Mouse (Mus musculus) intestine, postnatal 0 days (tissue): Measurements from ENCODE around the gene Zfp442. TPM values are rescaled to one million over a fixed set of nuclear protein-coding genes. Genes with fewer than 3 reads are reported as not detected.
"Not testable (repeated sequence)": the region's sequence is repeated elsewhere in the genome, so short reads cannot be mapped to it uniquely, and the experiment has no call there.

Experiments
- ATAC-seq: fragments of 200-750 bp; cut with Nextera tagmentation; 2 replicates; pipeline ENCODE4 v1.8.0; 2017; ENCODE audit warnings: mild to moderate bottlenecking, moderate TSS enrichment, moderate library complexity
- H3K27ac ChIP-seq: fragments of 300-500 bp; sonication (generic); 2 replicates; pipeline ENCODE4 v1.5.1; 2014; ENCODE audit warnings: mild to moderate bottlenecking, low read depth, low read length, moderate library complexity
- H3K27me3 ChIP-seq: fragments of 300-500 bp; sonication (generic); replicated peaks from 2 replicates; pipeline ENCODE4 v1.6.1; 2014; ENCODE audit warnings: low read length, mixed read lengths; ENCODE audit not compliant: control insufficient read depth, insufficient read depth
- H3K36me3 ChIP-seq: fragments of 300-500 bp; sonication (generic); 2 replicates; pipeline ENCODE4 v1.6.1; 2014; ENCODE audit warnings: mild to moderate bottlenecking, moderate library complexity; ENCODE audit not compliant: control insufficient read depth, insufficient read depth
- H3K4me1 ChIP-seq: fragments of 300-500 bp; sonication (generic); replicated peaks from 2 replicates; pipeline ENCODE4 v1.6.1; 2014; ENCODE audit warnings: antibody characterized with exemption, low read length, mixed read lengths; ENCODE audit not compliant: control insufficient read depth, insufficient read depth
- H3K4me2 ChIP-seq: fragments of 300-500 bp; sonication (generic); replicated peaks from 2 replicates; pipeline ENCODE4 v1.6.1; 2014; ENCODE audit warnings: low read depth, mild to moderate bottlenecking, moderate library complexity
- H3K4me3 ChIP-seq: fragments of 300-500 bp; sonication (generic); 2 replicates; pipeline ENCODE4 v1.5.1; 2014; ENCODE audit warnings: low read depth, low read length
- H3K9ac ChIP-seq: fragments of 300-500 bp; sonication (generic); 2 replicates; pipeline ENCODE4 v1.6.1; 2014; ENCODE audit warnings: mild to moderate bottlenecking, low read depth, low read length
- H3K9me3 ChIP-seq: fragments of 300-500 bp; sonication (generic); 2 replicates; pipeline ENCODE4 v1.6.1; 2016; ENCODE audit warnings: mixed run types; ENCODE audit not compliant: control insufficient read depth
- CTCF ChIP-seq: sonication (generic); IDR thresholded peaks from 2 replicates; pipeline ENCODE4 v1.5.1; 2016; ENCODE audit warnings: low read depth, mild to moderate bottlenecking, control low read depth, antibody characterized with exemption, moderate library complexity
- WGBS: fragments of 180-500 bp; shearing (Covaris S2); extraction: QIAGEN DNeasy Blood & Tissue Kit; methylation state at CpG from one replicate; pipeline ENCODE4 v1.1.7; 2014; 5-methylcytosine and 5-hydroxymethylcytosine counted together
- polyA plus RNA-seq: library from polyadenylated mRNA; unstranded; fragments of >200 nt; fragmentation: Nextera tagmentation; extraction: Ambion mirVana; gene quantifications from 2 replicates; pipeline ENCODE4 v1.2.1, GENCODE M21; 2015

Zfp442 gene
- polyA plus RNA-seq = 1.2 and 1.4 TPM in 2 replicates

DNA sequence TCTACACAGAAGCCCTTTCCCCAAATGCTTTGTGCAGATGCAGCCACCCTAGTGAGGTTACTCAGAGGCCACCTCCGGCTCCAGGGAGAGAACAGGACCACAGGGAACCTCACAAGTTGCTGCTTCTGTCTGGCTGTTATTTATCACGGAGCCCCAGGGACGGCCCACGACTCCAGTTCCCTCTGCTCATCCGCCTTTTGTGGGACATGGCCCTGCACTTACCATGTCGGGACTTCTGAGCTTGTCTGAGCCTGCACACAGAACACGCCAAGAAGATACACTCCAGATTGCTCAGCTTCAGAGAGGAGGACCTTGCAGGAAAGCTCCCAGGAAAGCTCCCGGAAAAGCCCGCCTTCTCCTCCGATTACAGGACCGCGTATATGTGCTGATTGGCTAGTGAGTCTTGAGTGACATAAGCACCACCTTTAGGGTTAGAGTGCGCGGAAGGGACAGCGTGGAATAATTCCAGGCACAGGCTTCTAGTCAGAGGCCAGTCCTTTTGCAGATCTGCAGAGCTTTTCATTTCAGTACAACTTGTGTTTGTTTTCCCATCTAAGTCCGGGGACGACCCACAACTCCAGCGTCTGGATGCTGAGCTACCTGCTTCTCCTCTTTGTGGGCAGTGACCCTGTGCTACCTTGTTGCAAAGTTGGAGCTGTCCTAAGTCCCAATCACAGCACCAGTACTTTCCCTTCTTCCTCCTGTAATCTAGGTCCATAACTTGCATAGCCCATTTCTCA lies at the start of gene Zfp442:
Zfp442 (minus strand) TSS at position 307 of the 740 bp plus-strand sequence.
- not testable (repeated sequence) for H3K9me3 ChIP-seq, H3K27me3 ChIP-seq, H3K9ac ChIP-seq, H3K4me1 ChIP-seq, H3K36me3 ChIP-seq
- under 1% methylated on average over 18 of the region's 18 CpGs for WGBS
- Histone ChIP-seq H3K27ac (peak within 1 kb of the TSS; percentile 41), H3K4me3 (peak within 1 kb of the TSS; percentile 45), H3K4me2 (peak within 1 kb of the TSS; percentile 62)
- peak; percentile 98 for ATAC-seq

- 43% methylated on average over 60 of the region's 60 CpGs for WGBS
- peak overlapping the region; percentile 9; the same call in 1 of the 2 replicates for H3K4me3 ChIP-seq
- ATAC-seq = not testable (repeated sequence)
Observed at GRCm38 (mm10) chr2:150500124-150500973, 49.1 kb upstream of the Zfp442 start.

DNA sequence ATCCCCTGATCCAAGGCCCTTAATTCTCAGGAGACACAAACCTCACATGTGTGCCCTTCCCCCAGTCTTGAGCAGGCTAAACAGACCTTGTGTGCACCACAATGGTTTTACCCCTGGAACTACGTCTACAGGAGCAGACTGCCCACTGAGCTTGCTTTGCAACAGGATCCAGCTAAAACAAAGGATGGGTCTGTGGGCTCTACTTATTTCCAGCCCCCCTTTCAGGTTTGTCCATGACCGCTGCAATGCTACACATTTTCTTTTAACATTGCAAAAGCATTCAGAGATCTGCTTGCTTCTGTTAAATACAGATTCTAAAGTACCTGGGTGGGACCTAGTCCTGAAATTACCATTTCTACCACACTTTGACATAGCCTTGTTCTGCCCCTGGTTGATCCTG lies 41.7 kb upstream of the Zfp442 start:
- Histone ChIP-seq H3K4me1 (no peaks in the 10 kb centered on the region), H3K9me3 (no peaks in the 10 kb centered on the region), H3K9ac (no peak overlapping the region), H3K27ac (no peak overlapping the region), H3K27me3 (no peaks in the 10 kb centered on the region), H3K4me2 (no peak overlapping the region), H3K4me3 (no peak overlapping the region), H3K36me3 (no peaks in the 10 kb centered on the region)
- no peak for ATAC-seq
- TF ChIP-seq CTCF = no peak
- WGBS = 78% methylated on average over 2 of the region's 2 CpGs

More at GRCm38 (mm10) chr2:150500124-150500973, 49.1 kb upstream of the Zfp442 start:
- not testable (repeated sequence) for H3K27me3 ChIP-seq, H3K9ac ChIP-seq, H3K9me3 ChIP-seq, H3K4me1 ChIP-seq, H3K27ac ChIP-seq, H3K36me3 ChIP-seq
- peak overlapping the region; percentile 52 for H3K4me2 ChIP-seq

DNA sequence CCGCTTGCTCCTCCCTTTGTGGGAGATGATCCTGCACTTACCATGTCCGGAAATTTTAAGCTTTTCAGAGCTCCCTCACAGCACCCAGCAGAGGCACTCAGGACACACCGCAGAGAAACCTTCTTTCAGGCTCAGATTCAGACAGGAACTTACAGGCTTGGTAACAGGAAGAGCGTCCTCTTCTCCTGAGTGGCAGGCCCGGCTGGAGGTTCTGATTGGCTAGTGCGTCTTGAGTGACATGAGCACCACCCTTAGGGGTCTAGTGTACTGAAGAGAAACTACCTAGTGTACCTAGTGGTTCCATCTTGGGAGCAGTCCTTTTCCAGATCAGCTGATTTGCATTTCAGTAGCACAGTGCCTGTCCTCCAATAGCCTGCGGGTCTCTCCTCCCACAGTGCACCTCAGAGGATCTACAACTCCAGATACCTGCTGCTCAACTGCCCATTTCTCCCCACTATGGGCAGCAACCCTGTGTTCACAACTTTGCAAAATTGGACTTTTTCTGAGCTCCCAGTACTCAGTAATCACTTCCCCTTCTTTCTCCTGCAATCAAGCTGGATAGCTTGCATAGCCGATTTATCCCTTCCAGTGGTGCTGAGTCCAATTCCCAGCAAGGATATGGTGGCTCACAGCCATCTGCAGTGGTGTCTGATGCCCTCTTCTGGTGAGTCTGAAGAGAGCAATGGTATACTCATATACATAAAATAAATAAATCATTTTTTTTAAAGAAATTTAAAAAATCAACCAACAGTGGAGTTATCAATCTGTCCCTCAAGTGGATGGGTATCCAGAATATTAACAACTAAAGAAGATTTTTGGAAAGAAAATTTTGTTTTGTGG lies 33.9 kb upstream of the Zfp442 start, which contains the start of gene Zfp345:
Zfp345 (minus strand) TSS at position 153 of the 840 bp plus-strand sequence.
- TF ChIP-seq CTCF = peak; percentile 42
- H3K27ac ChIP-seq, H3K36me3 ChIP-seq, H3K9me3 ChIP-seq, H3K4me2 ChIP-seq, H3K27me3 ChIP-seq, ATAC-seq, H3K9ac ChIP-seq, H3K4me3 ChIP-seq, H3K4me1 ChIP-seq: not testable (repeated sequence)
- 67% methylated on average over 7 of the region's 8 CpGs for WGBS

GRCm38 (mm10) chr2:150439084-150439483 lies 12.2 kb downstream of the Zfp442 start:
- not testable (repeated sequence) for H3K27me3 ChIP-seq, H3K4me3 ChIP-seq, H3K36me3 ChIP-seq, H3K27ac ChIP-seq, H3K9me3 ChIP-seq, H3K4me2 ChIP-seq, H3K4me1 ChIP-seq, H3K9ac ChIP-seq, ATAC-seq
- 94% methylated on average over 1 of the region's 1 CpGs for WGBS

- H3K4me2 ChIP-seq, H3K4me1 ChIP-seq, H3K9ac ChIP-seq, ATAC-seq, H3K36me3 ChIP-seq, H3K4me3 ChIP-seq, H3K27ac ChIP-seq, H3K27me3 ChIP-seq: not testable (repeated sequence)
- H3K9me3 ChIP-seq = peaks cover 14% of the 10 kb centered on the region; the same call in 1 of the 2 replicates
- 87% methylated on average over 17 of the region's 17 CpGs for WGBS
Observed at GRCm38 (mm10) chr2:150412146-150412545, 39.1 kb downstream of the Zfp442 start.
